Mouse (Mus musculus): ENCODE measurements around the gene BC048679. TPM values are rescaled to one million over a fixed set of nuclear protein-coding genes. Genes with fewer than 3 reads are reported as not detected.
A peak's percentile ranks its signal among the peaks of the same experiment; 100 is the strongest.

The BC048679 gene
- polyA plus RNA-seq, 1 experiment = not detected

GRCm38 (mm10) chr7:81523008-81523662 is 25.1 kb upstream of the BC048679 start:
- TF ChIP-seq POLR2A (IDR thresholded peaks at IDR 0.05; ENCODE audit: borderline replicate concordance, low read depth, low read length) (peak; percentile 68; the same call in 1 of the 2 replicates), CTCF (IDR thresholded peaks at IDR 0.05; ENCODE audit: low read depth, low read length) (no peak)
- Histone ChIP-seq H3K4me3 (ENCODE audit: insufficient read depth, low read length) (peak overlapping the region; percentile 73), H3K27ac (ENCODE audit: insufficient read depth, low read depth, low read length) (peak overlapping the region; percentile 56), H3K4me1 (ENCODE audit: control insufficient read depth, insufficient read depth, low read length) (peaks cover 6% of the 10 kb centered on the region; the same call in 1 of the 2 replicates)

GRCm38 (mm10) chr7:81516154-81517030 is 18.3 kb upstream of the BC048679 start:
- H3K4me1 ChIP-seq (ENCODE audit: control insufficient read depth, insufficient read depth, low read length) = no peaks in the 10 kb centered on the region
- TF ChIP-seq CTCF (IDR thresholded peaks at IDR 0.05; ENCODE audit: low read depth, low read length) = no peak
- no peak for TF ChIP-seq POLR2A (IDR thresholded peaks at IDR 0.05; ENCODE audit: borderline replicate concordance, low read depth, low read length)
- no peak overlapping the region for H3K4me3 ChIP-seq (ENCODE audit: insufficient read depth, low read length)
- H3K27ac ChIP-seq (ENCODE audit: insufficient read depth, low read depth, low read length) = no peak overlapping the region

- TF ChIP-seq POLR2A (IDR thresholded peaks at IDR 0.05; ENCODE audit: borderline replicate concordance, low read depth, low read length) (no peak), CTCF (IDR thresholded peaks at IDR 0.05; ENCODE audit: low read depth, low read length) (no peak)
- Histone ChIP-seq H3K4me1 (ENCODE audit: control insufficient read depth, insufficient read depth, low read length) (no peaks in the 10 kb centered on the region), H3K4me3 (ENCODE audit: insufficient read depth, low read length) (no peak overlapping the region), H3K27ac (ENCODE audit: insufficient read depth, low read depth, low read length) (no peak overlapping the region)
Measured at GRCm38 (mm10) chr7:81514906-81515590, 17.0 kb upstream of the BC048679 start.

- H3K4me3 ChIP-seq (ENCODE audit: insufficient read depth, low read length) = no peak overlapping the region
- H3K27ac ChIP-seq (ENCODE audit: insufficient read depth, low read depth, low read length) = no peak overlapping the region
- no peaks in the 10 kb centered on the region for H3K4me1 ChIP-seq (ENCODE audit: control insufficient read depth, insufficient read depth, low read length)
- TF ChIP-seq POLR2A (IDR thresholded peaks at IDR 0.05; ENCODE audit: borderline replicate concordance, low read depth, low read length) (no peak), CTCF (IDR thresholded peaks at IDR 0.05; ENCODE audit: low read depth, low read length) (no peak)
Measured at GRCm38 (mm10) chr7:81501050-81501449, 3.0 kb upstream of the BC048679 start.

GRCm38 (mm10) chr7:81497171-81497570 is 910 bp downstream of the BC048679 start:
- TF ChIP-seq CTCF (IDR thresholded peaks at IDR 0.05; ENCODE audit: low read depth, low read length) = no peak
- no peak for TF ChIP-seq POLR2A (IDR thresholded peaks at IDR 0.05; ENCODE audit: borderline replicate concordance, low read depth, low read length)
- Histone ChIP-seq H3K4me3 (ENCODE audit: insufficient read depth, low read length) (no peak overlapping the region), H3K27ac (ENCODE audit: insufficient read depth, low read depth, low read length) (no peak overlapping the region), H3K4me1 (ENCODE audit: control insufficient read depth, insufficient read depth, low read length) (no peaks in the 10 kb centered on the region)

- no peak for TF ChIP-seq CTCF (IDR thresholded peaks at IDR 0.05; ENCODE audit: low read depth, low read length)
- TF ChIP-seq POLR2A (IDR thresholded peaks at IDR 0.05; ENCODE audit: borderline replicate concordance, low read depth, low read length) = no peak
- H3K4me3 ChIP-seq (ENCODE audit: insufficient read depth, low read length) = peak within 1 kb of the TSS; percentile 54
- no peak within 1 kb of the TSS for H3K27ac ChIP-seq (ENCODE audit: insufficient read depth, low read depth, low read length)
- no peaks in the 10 kb centered on the region for H3K4me1 ChIP-seq (ENCODE audit: control insufficient read depth, insufficient read depth, low read length)
Measured at GRCm38 (mm10) chr7:81493331-81494021, 4.6 kb downstream of the BC048679 start, which contains the start of gene Ap3b2. Gene Ap3b2 (minus strand): TSS chr7:81493925.

- H3K4me1 ChIP-seq (ENCODE audit: control insufficient read depth, insufficient read depth, low read length) = no peaks in the 10 kb centered on the region
- H3K27ac ChIP-seq (ENCODE audit: insufficient read depth, low read depth, low read length) = no peak overlapping the region
- TF ChIP-seq CTCF (IDR thresholded peaks at IDR 0.05; ENCODE audit: low read depth, low read length) (no peak), POLR2A (IDR thresholded peaks at IDR 0.05; ENCODE audit: borderline replicate concordance, low read depth, low read length) (no peak)
- H3K4me3 ChIP-seq (ENCODE audit: insufficient read depth, low read length) = no peak overlapping the region
Measured at GRCm38 (mm10) chr7:81492628-81493027, 5.5 kb downstream of the BC048679 start.

- TF ChIP-seq POLR2A (IDR thresholded peaks at IDR 0.05; ENCODE audit: borderline replicate concordance, low read depth, low read length) = no peak
- TF ChIP-seq CTCF (IDR thresholded peaks at IDR 0.05; ENCODE audit: low read depth, low read length) = no peak
- Histone ChIP-seq H3K4me1 (ENCODE audit: control insufficient read depth, insufficient read depth, low read length) (no peaks in the 10 kb centered on the region), H3K4me3 (ENCODE audit: insufficient read depth, low read length) (no peak overlapping the region), H3K27ac (ENCODE audit: insufficient read depth, low read depth, low read length) (no peak overlapping the region)
Measured at GRCm38 (mm10) chr7:81489649-81490048, 8.4 kb downstream of the BC048679 start.

- no peak for TF ChIP-seq POLR2A (IDR thresholded peaks at IDR 0.05; ENCODE audit: borderline replicate concordance, low read depth, low read length)
Measured at GRCm38 (mm10) chr7:81480800-81481199, 17.3 kb downstream of the BC048679 start.

More at GRCm38 (mm10) chr7:81480800-81481199, 17.3 kb downstream of the BC048679 start:
- Histone ChIP-seq H3K27ac (ENCODE audit: insufficient read depth, low read depth, low read length) (no peak overlapping the region), H3K4me1 (ENCODE audit: control insufficient read depth, insufficient read depth, low read length) (no peaks in the 10 kb centered on the region), H3K4me3 (ENCODE audit: insufficient read depth, low read length) (no peak overlapping the region)
